Mouse (Mus musculus): Measurements from ENCODE around the gene Tpbpb.
A peak's percentile ranks its signal among the peaks of the same experiment; 100 is the strongest.
"Not testable (repeated sequence)": the region's sequence is repeated elsewhere in the genome, so short reads cannot be mapped to it uniquely, and the experiment has no call there.

The Tpbpb gene

GRCm38 (mm10) chr13:60904780-60905179 is at the start of gene Tpbpb:
TSS of gene Tpbpb (minus strand) at chr13:60904880.
- not testable (repeated sequence) for DNase-seq (ENCODE audit: low spot score)

- not testable (repeated sequence) for DNase-seq (ENCODE audit: low spot score)
These were observed 37.2 kb upstream of the Tpbpb start, which contains the start of gene Tpbpa for GRCm38 (mm10) chr13:60941884-60942283. TSS of gene Tpbpa (minus strand) at chr13:60941984.

- no peak for DNase-seq (ENCODE audit: low spot score)
These were observed 31.8 kb upstream of the Tpbpb start, which contains the start of the genes Gm49391 and Ctla2a for GRCm38 (mm10) chr13:60936500-60936901. TSS of gene Gm49391 (minus strand) at chr13:60936571. TSS of gene Ctla2a (minus strand) at chr13:60936625.

GRCm38 (mm10) chr13:60935490-60935889 is 30.8 kb upstream of the Tpbpb start, which contains the start of gene Gm49393:
TSS of gene Gm49393 (minus strand) at chr13:60935590.
- DNase-seq (ENCODE audit: low spot score), result not testable (repeated sequence)

GRCm38 (mm10) chr13:60897328-60897727 is 7.4 kb downstream of the Tpbpb start, which contains the start of gene Ctla2b:
TSS of gene Ctla2b (minus strand) at chr13:60897447.
- DNase-seq (ENCODE audit: low spot score), result peak; percentile 9

GRCm38 (mm10) chr13:60896794-60897193 is 7.9 kb downstream of the Tpbpb start, which contains the start of gene Gm49392:
TSS of gene Gm49392 (minus strand) at chr13:60896894.
- not testable (repeated sequence) for DNase-seq (ENCODE audit: low spot score)

- DNase-seq (ENCODE audit: low spot score), result no peak
These were observed 9.1 kb downstream of the Tpbpb start for GRCm38 (mm10) chr13:60895406-60896160.

- no peak for DNase-seq (ENCODE audit: low spot score)
These were observed 12.4 kb downstream of the Tpbpb start for GRCm38 (mm10) chr13:60892301-60892700.

- DNase-seq (ENCODE audit: low spot score), result no peak
These were observed 40.4 kb downstream of the Tpbpb start, which contains the start of gene 4930486L24Rik for GRCm38 (mm10) chr13:60864281-60864680. TSS of gene 4930486L24Rik (minus strand) at chr13:60864475.
